Mouse (Mus musculus): ENCODE measurements around the gene Pdpn. TPM values are rescaled to one million over a fixed set of nuclear protein-coding genes. Genes with fewer than 3 reads are reported as not detected.

Pdpn gene
- total RNA-seq, 2 experiments from 2014 or later: 4.5 to 7.7 TPM

DNA sequence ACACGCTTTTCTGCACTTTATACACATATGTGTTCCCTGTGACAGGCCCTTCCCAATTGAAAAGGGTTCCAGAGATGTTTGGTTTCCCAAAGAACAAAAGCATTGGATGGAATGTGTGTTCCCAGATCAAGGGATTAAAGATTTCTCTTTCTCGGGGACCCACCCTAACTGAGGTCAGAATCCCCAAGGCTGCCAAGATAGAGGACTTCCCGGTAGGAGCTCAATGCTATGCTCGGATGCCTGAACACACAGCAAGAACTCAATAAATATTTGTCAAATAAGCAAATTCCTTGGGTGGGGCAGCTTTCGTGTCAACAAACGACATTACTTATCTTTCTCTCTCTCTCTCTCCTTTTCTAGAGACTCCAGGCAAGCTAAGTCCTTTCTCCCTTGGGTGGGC, 5.0 kb downstream of the Pdpn start:
- Histone ChIP-seq H3K4me3 (peak overlapping the region; percentile 23; the same call in 1 of the 2 replicates), H3K27ac (peak overlapping the region; percentile 66; the same call in 1 of the 2 replicates)
- no peak for TF ChIP-seq CTCF (IDR thresholded peaks at IDR 0.05)
- DNase-seq: peak; percentile 53
- intact Hi-C loops (cut with DNase I): no loop called here

- DNase-seq: peak; percentile 65
- peak overlapping the region; percentile 19 for H3K4me3 ChIP-seq
- TF ChIP-seq CTCF (IDR thresholded peaks at IDR 0.05): no peak
- intact Hi-C loops (cut with DNase I): no loop called here
- peak overlapping the region; percentile 58 for H3K27ac ChIP-seq
Measured at GRCm38 (mm10) chr4:143288880-143289279, 10.5 kb downstream of the Pdpn start.

- peak overlapping the region; percentile 19 for H3K4me3 ChIP-seq
- no peak for DNase-seq
- TF ChIP-seq CTCF (IDR thresholded peaks at IDR 0.05): no peak
- intact Hi-C loops (cut with DNase I): no loop called here
- H3K27ac ChIP-seq: peak overlapping the region; percentile 58
Measured at GRCm38 (mm10) chr4:143288473-143288872, 10.9 kb downstream of the Pdpn start.

- no peak for TF ChIP-seq CTCF (IDR thresholded peaks at IDR 0.05)
- Histone ChIP-seq H3K4me3 (no peak overlapping the region), H3K27ac (no peak overlapping the region)
- no peak for DNase-seq
- intact Hi-C loops (cut with DNase I): no loop called here
Measured at GRCm38 (mm10) chr4:143287065-143287464, 12.3 kb downstream of the Pdpn start.

DNA sequence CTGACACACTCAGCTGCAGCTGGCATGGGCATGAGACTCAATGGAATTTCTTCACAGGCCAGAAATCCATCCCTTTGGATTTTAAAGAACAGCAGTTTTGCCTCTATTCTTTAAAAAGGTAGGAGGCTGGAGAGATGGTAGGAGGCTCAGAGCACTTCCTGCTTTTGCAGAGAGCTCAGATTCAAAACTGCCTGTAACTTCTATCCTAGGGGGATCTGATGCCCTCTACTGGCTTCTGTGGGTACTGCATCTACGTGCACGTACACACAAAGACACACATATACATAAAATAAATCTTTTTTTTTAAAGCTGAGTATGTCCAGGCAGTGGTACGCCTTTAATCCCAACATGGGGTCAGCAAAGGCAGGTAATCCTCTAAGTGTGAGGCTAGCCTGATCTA, 19.2 kb downstream of the Pdpn start:
- intact Hi-C loops (cut with DNase I): no loop called here
- Histone ChIP-seq H3K4me3 (no peak overlapping the region), H3K27ac (peak overlapping the region; percentile 67; the same call in 1 of the 2 replicates)
- TF ChIP-seq CTCF (IDR thresholded peaks at IDR 0.05): peak; percentile 65
- peak; percentile 44 for DNase-seq

DNA sequence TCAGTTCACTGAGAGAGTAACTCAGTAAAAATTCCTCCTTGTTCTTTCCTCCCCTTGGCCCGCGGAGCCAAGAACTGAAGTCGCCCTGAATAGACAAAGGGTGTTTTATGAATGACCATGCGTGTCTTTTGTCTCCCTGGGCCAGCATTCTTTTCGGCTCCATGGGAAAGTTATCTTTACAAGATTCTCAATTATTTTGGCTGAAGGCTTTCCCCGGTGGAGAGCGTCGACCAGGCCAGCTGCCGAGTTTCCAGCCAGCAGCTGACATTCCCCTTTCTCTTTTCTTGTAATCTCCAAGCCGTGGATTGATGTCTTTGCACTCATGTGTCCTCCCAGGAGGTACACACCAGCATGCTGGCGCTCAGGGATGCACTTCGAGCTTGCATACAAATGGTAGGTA, 19.7 kb downstream of the Pdpn start:
- DNase-seq: peak; percentile 49
- no peak overlapping the region for H3K4me3 ChIP-seq
- intact Hi-C loops (cut with DNase I): no loop called here
- H3K27ac ChIP-seq: peak overlapping the region; percentile 67
- no peak for TF ChIP-seq CTCF (IDR thresholded peaks at IDR 0.05)

DNA sequence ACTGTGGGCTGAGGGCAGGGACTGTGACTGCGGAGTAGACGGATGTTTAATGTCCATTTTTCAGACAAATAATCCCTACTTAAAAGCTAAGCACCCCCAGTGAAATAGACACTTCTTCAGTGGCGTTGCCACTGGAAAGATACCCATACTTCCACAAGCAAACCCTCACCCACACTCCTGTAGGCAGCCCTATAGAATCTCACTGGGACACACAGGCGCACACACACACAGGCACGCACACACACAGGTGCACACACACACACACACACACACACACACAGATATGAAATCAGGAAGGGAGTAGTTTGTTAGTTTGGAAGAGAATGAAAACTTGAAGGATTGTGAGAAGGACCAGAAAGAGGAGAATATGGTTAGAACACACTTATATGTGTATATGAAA, 20.3 kb downstream of the Pdpn start:
- intact Hi-C loops (cut with DNase I): no loop called here
- DNase-seq: no peak
- H3K4me3 ChIP-seq: no peak overlapping the region
- no peak for TF ChIP-seq CTCF (IDR thresholded peaks at IDR 0.05)
- peak overlapping the region; percentile 67 for H3K27ac ChIP-seq

GRCm38 (mm10) chr4:143278429-143278871, 20.9 kb downstream of the Pdpn start:
- peak; percentile 74 for DNase-seq
- Histone ChIP-seq H3K4me3 (peak overlapping the region; percentile 55), H3K27ac (peak overlapping the region; percentile 68)
- intact Hi-C loops (cut with DNase I): no loop called here
- no peak for TF ChIP-seq CTCF (IDR thresholded peaks at IDR 0.05)

DNA sequence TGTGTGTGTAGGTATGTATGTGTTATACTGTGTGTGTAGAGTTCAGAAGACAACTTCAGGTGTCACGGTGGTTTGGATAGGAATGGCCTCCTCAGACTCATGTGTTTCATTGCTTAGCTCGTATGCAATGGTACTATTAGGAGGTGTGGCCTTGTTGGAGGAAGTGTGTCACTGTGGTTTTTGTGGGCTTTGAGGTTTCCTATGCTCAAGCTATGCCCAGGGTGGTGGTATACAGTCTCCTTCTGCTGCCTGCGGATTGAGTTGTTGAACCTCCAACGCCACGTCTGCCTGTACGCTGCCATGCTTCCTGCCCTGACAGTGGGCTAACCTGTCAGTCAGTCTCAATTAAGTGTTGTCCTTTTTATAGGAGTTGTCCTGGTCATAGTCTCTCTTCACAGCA, 22.0 kb downstream of the Pdpn start:
- Histone ChIP-seq H3K27ac (no peak overlapping the region), H3K4me3 (no peak overlapping the region)
- no peak for TF ChIP-seq CTCF (IDR thresholded peaks at IDR 0.05)
- no peak for DNase-seq
- intact Hi-C loops (cut with DNase I): no loop called here

- H3K27ac ChIP-seq: no peak overlapping the region
- no peak for DNase-seq
- intact Hi-C loops (cut with DNase I): no loop called here
- TF ChIP-seq CTCF (IDR thresholded peaks at IDR 0.05): no peak
- H3K4me3 ChIP-seq: no peak overlapping the region
Measured at GRCm38 (mm10) chr4:143271571-143271970, 27.8 kb downstream of the Pdpn start.

DNA sequence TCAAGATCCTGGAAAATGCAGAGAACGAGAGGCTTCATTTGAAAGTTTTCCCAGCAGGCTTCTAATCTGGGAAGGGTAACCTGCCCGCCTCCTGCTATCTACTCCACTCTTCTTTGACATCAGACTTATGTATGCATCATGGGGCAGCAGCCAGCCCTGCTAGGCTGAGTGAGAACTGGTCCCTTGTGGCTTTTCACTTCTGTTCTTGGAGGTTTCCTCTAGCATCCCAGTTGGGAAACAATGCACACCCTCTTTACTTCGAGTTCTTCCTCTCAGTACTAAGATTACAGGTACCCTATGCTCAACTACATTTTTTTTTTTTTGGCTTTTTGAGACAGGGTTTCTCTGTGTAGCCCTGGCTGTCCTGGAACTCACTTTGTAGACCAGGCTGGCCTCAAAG, 28.5 kb downstream of the Pdpn start:
- no peak for TF ChIP-seq CTCF (IDR thresholded peaks at IDR 0.05)
- intact Hi-C loops (cut with DNase I): no loop called here
- Histone ChIP-seq H3K4me3 (no peak overlapping the region), H3K27ac (no peak overlapping the region)
- no peak for DNase-seq

DNA sequence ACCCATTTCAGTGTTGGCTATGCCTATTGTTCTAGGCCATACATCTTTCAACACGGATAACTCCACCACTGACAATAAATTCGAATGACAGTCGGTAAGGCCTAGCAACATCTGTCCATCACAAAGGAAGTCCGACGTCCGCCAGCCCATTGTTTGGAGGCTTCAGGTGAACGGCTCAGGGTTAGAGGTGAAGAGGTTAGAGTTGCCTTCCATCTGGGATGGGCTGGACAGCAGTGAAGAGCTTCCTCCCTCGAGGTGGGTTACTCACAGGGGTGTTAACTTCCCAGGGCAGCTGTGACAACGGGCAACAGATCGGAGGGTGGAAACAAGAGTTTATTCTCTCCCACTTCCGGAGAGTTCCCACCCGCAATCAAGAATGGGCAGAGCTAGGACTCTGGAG, 36.7 kb downstream of the Pdpn start:
- Histone ChIP-seq H3K27ac (no peak overlapping the region), H3K4me3 (no peak overlapping the region)
- intact Hi-C loops (cut with DNase I): no loop called here
- DNase-seq: no peak
- no peak for TF ChIP-seq CTCF (IDR thresholded peaks at IDR 0.05)

DNA sequence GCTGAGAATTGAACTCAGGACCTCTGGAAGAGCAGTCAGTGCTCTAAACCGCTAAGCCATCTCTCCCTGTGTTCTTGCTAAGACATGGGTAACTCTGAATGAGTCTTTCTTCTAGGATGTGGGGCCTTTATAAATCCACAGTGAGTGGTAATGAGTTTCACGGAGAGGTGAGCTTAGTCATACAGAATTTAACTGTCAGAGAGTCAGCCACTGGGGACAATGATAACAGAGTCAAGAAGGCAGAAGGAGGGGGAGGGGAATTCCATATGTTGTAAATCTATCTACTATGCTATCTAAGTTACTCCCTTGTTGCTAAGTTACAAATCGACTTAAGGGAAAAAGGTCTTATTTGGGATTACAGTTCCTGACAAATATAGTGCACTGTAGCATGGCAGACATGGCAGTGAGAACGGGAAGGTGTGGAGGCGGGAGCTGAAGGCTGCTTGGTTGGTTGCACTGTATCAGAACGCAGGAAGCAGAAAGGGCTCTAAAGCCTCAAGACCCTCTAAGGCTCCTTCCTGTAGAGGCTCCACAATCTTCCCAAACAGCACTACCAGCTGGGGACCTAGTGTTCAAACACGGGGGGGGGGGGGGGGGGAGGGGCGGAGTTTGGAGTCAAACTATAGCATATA, 39.5 kb downstream of the Pdpn start:
- intact Hi-C loops (cut with DNase I): loop anchor here (2.0 kb wide), 1 partner anchor 121 kb away; no protein-coding TSS in a partner anchor
- Histone ChIP-seq H3K27ac (no peak overlapping the region), H3K4me3 (no peak overlapping the region)
- no peak for TF ChIP-seq CTCF (IDR thresholded peaks at IDR 0.05)
- DNase-seq: no peak

- TF ChIP-seq CTCF (IDR thresholded peaks at IDR 0.05): peak; percentile 66
Measured at GRCm38 (mm10) chr4:143258517-143258916, 40.8 kb downstream of the Pdpn start.

More at GRCm38 (mm10) chr4:143258517-143258916, 40.8 kb downstream of the Pdpn start:
- peak; percentile 79 for DNase-seq
- intact Hi-C loops (cut with DNase I): loop anchor here (1.0 to 2.0 kb wide), 2 partner anchors 52 to 122 kb away; no protein-coding TSS in a partner anchor
- Histone ChIP-seq H3K4me3 (peak overlapping the region; percentile 64), H3K27ac (no peak overlapping the region)

Measured in gastrocnemius, adult 2 months (tissue).